Mouse (Mus musculus) heart, adult 9 months (tissue): ENCODE data around the gene Gigyf2.
"Not testable (repeated sequence)": the region's sequence is repeated elsewhere in the genome, so short reads cannot be mapped to it uniquely, and the experiment has no call there.

Experiments used
- DNase-seq, 2 experiments: peaks; one replicate each; pipeline ENCODE4 v3.0.0; 2022; ENCODE audit warnings: low spot score in 2 of 2

Gene Gigyf2

GRCm38 (mm10) chr1:87447183-87448104 lies 120.6 kb downstream of the Gigyf2 start:
- DNase-seq = peak in 1 of 2 experiments; percentile 15

GRCm38 (mm10) chr1:87449432-87449831 lies 122.6 kb downstream of the Gigyf2 start:
- DNase-seq = no peak

GRCm38 (mm10) chr1:87456425-87456824 lies 129.6 kb downstream of the Gigyf2 start:
- DNase-seq = no peak

GRCm38 (mm10) chr1:87458045-87458444 lies 131.2 kb downstream of the Gigyf2 start:
- DNase-seq = no peak

- not testable (repeated sequence) for DNase-seq
These were observed 133.1 kb downstream of the Gigyf2 start for GRCm38 (mm10) chr1:87459856-87460255.

GRCm38 (mm10) chr1:87467469-87467868 lies 140.7 kb downstream of the Gigyf2 start:
- no peak for DNase-seq

GRCm38 (mm10) chr1:87468321-87468720 lies 141.5 kb downstream of the Gigyf2 start:
- no peak for DNase-seq

GRCm38 (mm10) chr1:87469971-87470370 lies 143.2 kb downstream of the Gigyf2 start, which contains the start of gene Snorc:
Gene Snorc, plus strand, starts transcription at chr1:87470271.
- not testable (repeated sequence) for DNase-seq

GRCm38 (mm10) chr1:87471914-87472313 lies 145.1 kb downstream of the Gigyf2 start:
- no peak for DNase-seq

GRCm38 (mm10) chr1:87472576-87472975 lies 145.8 kb downstream of the Gigyf2 start:
- peak; percentile 17 to 23 for DNase-seq

GRCm38 (mm10) chr1:87475076-87475895 lies 148.5 kb downstream of the Gigyf2 start:
- no peak for DNase-seq

GRCm38 (mm10) chr1:87482546-87482945 lies 155.7 kb downstream of the Gigyf2 start:
- no peak for DNase-seq

GRCm38 (mm10) chr1:87486386-87486785 lies 159.6 kb downstream of the Gigyf2 start:
- DNase-seq = peak in 1 of 2 experiments; percentile 13

GRCm38 (mm10) chr1:87492285-87492684 lies 165.5 kb downstream of the Gigyf2 start:
- DNase-seq = no peak

- DNase-seq = no peak
These were observed 166.7 kb downstream of the Gigyf2 start for GRCm38 (mm10) chr1:87493542-87493941.
